Mouse (Mus musculus): ENCODE data around the gene Sec1.

Gene Sec1

DNA sequence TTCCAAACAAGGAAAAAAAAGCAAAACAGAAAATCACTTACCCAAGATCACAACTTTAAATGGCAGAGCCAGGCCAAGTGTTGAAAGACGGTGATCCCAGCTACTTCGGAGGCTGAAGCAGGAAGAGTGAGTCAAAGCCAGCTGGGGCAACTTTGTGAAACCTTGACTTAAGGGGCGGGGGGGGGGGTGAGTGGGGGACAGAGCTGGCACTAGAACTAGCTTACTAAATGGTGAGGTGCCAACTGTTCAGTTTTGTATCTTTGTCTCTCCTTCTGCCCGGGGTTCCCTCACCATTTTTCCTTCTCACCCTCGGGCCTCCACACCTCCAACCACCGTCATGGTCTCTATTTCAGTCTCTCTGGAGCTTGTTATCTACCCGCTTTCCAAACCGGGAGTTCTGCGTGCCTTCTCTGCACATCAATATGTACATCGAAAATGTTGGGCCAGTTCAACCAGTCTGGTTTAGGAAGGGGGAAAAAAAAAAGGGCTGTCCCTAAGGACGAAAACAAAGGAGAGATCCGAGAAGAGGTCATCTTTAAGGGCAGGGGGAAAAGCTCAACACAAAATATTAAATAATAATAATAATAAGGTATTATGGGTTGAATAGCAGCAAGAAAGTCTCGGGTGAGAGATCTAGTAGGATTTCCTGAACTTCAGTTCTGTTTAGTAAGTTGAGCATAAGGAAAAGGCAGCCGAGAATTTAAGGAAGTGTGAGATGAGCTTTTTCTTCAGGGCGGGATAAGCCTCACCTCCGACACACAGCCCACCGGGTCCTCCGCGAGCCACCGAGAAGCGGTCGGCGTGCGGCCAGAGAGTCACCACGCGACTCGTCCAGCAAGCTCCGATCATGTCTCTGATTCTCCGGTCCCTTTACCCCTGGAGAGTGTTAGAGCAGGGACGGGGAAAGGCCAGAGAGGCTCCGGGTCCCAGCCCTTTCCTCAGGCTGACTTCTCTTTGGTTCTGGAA, 23.0 kb upstream of the Sec1 start:
- DNase-seq: no peak

DNA sequence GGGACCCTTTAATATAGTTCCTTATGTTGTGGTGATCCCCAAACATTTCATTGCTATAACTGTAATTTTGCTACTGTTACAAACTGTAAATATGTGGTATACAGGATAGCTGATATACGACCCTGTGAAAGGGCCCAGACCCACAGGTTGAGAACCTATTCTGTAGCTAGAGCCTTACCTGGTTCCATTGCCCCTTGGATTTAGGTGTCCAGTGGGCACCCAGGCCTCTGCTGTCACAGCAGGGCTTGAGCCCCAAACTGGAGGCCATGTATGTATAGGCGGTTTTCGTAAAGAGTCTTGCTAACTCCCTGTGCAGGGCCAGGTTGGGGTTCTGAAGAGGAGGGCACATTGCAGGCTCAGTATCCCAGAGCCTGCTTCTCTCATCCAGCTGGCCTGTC, 22.3 kb upstream of the Sec1 start:
- no peak for DNase-seq

DNA sequence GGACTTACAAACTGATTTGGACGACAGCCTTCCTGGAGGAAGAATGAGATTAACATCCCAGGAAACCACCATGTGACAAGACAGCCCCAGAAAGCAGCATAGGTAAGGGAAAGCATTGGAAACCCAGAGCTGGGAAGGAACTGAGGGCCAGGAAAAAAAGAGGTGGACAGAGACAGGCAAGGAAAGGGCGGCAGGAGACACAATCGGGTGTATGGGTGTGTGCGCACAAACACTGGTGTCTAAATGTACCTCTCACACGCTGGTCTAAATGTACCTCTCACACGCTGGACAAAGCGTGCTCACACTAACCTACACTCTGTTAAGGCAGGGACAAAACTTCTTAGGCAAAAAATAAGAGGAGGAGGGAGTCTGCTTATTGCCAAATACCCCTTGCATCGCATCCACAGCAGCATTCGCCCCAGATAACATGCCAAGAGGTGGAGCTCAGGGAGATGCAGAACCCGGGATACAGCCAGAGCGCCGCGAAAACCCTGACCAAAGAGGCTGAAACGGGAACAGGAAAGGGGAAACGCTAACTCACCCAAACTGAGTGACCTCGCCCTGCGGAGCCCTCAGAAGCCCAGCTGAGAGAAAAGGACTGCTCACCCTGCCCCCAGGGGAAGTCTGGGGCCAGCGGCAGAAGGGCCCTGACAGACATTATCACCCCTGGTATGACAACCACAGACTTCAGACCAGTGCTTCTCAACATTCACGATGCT, 21.7 kb upstream of the Sec1 start:
- DNase-seq: no peak

DNA sequence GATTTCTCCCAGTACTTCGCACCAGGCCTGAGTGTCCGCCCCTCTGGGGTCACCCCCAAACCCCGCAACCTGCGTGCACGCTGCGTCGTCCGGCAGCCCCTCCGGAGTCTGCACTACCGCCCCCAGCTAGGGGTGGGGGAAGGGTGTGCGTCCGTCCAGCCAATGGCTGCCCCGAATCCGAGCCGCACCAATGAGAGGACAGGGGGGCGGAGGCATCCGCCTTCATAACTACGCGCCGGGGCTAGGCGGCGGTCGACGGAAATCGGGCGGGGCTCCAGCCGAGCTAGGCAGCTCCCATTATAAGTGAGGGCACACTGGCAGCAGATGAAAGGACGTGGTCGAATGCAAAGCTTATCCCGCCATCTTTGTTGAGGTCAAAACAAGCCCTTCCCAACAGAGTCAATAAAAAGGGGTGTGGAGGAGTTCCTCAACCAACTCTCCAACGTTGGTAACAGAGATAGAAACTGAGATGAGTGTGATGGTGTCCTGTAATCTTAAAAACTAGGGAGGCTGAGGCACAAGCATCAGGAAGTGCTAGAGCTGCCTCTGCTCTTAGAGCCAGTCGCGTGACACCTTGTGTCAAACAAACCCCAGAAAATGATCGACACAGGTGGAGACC, 21.0 kb upstream of the Sec1 start, which contains the start of gene Rpl18:
Rpl18 (plus strand) TSS at position 368 of the 619 bp plus-strand sequence.
- peak; percentile 99 for DNase-seq

DNA sequence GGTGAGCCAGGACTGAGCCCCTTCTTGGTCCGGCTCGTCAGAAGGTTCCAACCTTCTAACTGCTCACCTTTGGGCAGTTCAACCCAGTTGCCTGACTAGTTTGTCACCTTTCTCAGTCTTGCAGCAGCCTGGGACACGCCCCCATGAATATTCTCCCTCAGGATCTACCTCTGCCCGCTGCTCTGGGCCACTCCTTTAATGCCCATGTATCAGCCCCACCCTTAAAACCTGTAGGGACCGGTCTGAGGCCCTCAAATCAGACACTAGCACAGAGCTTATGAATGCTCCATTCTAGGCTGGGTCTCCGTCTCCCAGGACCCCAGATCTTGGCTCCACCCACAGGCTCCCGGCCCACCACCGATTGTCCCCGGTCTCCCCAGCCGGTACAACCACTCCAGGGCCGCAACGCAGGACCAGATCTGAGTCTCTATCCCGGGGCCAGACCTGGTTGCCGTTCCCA, 20.5 kb upstream of the Sec1 start:
- no peak for DNase-seq

DNA sequence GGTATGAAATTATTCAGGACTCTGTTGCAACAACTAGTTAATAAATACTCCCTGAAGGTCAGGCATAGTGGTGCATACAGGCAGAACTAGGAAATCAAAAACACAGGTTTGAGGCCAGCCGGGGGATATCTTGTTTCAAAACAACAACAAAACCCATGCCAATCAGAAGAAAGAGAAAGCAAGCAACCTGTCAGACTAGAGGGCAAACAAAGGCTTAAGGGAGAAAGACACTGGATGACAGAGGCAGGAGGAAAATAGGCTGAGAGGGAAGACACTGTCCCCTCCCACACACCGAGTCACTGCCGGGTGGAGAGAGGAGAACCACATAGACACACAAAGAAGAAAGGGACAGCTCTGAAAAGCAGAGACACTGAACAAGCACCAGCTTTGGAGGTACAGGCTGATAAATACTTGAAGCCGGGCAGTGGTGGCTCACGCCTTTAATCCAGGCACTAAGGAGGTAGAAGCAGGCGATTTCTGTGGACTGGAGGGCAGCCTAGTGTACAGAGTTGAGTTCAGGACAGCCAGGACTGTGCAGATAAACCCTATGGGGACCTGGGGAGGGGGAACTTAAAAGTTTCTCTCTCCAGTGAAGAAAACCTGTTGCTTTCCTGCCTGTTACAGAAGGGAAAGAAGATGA, 19.8 kb upstream of the Sec1 start:
- DNase-seq: no peak

DNA sequence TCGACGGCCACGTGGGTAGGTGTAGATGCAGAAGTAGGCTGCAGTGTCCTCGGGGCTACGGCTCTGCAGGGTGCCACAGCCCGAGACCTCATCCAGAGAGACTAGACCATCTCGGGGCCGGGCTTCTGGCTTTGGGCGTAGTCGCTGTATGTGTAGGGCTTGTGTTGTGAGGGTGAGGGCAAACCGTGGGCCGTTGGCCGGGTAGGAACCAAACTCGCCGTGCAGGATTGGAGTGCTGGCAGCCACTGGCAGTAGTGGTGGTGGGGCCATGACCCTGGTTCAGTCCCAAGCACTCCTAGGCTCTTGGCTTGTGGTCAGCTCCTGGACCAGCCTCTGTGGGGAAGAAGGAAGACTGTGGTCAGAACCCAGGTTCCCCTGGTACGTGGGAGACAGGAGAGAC, 19.2 kb upstream of the Sec1 start:
- DNase-seq: no peak

DNA sequence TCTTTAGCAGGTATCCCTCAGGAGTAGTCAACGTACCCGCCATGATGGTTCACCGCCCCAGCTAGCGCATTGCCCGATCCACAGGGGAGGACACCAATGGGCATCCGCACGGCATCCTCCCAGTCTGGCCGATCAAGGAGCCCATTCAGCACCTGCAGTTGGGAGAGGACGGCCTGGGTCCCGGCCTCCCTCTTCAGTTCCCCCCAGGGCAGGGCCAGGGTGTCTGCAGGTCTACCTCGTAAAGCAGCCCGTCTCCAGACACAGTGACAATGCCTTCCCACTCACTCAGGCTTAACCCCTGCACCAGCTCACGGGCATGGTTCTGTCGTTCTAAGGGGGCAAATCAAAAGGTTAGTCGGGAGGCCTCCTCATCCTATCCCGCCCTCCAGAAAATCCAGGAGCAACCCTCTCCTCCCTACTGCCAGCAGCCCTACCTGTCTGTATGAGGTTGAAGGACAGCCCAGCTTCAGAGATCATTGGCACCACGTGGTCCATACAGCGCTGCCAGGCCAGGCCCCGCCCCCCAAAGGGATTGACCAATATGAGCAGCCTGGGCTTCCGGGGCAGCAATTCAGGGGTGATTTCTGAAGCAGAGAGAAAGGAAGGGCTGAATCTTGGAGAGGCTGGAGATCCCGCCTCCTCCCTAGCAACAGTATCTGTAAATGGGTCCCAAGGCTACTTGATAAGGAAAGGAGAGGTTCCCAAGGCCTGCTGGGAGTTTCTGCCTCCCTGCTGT, 18.0 kb upstream of the Sec1 start:
- DNase-seq: no peak

DNA sequence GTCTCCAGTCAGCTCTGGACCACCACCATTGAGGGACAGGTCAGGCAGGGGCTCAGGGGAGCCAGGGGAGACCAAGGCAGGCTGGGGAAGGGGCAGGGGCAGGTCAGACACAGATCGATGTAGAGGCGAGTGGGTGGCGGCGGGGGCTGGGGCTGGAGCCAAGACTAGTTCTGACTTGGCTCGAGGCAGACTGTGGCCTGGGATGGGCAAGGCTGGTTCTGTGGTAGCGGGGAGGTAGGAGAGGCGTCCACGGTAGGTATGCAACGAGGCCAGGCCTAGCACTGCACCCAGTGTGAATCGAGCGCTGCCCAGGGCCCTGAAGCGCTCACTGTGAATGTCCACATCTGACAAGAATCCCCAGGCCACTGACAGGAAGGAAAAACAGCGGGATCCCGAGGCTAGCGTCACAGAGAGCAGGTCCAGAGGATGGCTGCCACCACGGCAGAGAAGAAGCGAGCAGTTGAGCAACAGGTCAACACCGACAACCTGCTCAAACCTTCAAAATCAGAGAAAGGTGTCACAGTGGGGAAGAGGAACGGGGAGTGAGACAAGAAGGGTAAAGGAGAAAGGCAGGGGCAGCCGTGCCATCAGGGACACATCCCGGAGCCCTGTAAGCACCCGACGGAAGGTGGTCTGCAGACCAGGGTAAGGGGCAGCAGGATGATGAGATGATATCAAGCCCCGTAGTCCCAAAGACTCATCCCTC, 17.3 kb upstream of the Sec1 start:
- no peak for DNase-seq

DNA sequence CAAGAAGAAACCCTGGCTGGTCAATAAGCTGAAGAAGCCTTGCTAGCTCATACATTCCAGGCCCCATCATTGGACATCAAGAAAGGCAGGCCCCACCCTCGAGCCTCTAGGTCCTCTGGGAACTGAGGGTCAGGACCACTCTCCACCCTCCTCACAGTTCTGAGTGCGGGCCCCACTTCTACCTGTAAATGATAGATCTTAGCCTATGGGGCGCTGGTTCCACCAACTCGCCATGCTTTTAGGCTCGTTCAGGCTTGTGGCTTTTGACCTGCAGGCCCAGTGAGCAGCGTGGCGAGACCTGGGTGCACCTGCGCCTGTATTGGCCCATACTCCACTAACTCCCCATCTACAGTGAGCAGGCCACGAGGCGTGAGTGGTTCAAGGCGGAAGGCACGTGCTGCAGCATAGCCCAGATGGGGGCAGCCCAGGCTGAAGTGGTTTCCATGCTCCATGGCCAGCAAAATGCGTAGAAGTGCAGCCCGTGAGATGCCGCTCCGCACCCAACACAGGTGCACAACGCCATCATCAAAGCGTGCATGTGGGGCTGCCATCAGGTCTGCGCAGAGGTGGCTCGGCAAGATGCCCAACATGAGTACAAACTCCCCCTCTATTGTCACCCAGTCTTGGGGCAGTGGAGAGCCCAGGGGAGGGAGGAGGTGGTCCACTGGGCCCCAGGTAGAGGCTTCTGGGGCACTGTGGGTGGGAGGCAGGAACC, 16.4 kb upstream of the Sec1 start:
- DNase-seq: no peak

DNA sequence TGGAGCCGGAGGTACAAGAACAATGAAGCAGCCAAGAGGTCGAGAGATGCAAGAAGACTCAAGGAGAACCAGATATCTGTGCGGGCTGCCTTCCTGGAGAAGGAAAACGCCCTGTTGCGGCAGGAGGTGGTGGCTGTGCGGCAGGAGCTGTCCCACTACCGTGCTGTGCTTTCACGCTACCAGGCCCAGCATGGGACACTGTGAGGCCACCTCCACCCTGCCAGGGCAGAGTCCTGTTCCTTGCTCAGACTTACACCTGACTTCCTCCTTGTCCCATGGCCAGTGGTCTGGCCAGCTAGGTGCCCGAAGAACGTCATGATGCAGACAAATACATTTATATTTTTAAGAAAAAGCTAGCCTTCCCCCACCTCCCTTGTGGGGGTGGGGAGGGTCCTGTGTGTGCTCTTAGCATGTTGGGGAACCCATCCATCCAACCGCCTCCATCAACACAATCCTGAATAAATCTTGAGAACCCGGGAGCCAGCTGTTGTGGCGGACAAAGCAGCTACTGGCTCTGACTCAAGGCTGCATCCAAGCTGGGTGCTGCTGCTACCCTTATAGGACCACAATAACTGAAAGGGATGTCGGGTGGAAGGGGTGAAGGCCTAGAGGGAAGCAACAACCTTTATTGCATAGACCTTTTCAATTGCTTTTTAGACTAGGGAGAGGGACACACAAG, 15.6 kb upstream of the Sec1 start:
- no peak for DNase-seq

DNA sequence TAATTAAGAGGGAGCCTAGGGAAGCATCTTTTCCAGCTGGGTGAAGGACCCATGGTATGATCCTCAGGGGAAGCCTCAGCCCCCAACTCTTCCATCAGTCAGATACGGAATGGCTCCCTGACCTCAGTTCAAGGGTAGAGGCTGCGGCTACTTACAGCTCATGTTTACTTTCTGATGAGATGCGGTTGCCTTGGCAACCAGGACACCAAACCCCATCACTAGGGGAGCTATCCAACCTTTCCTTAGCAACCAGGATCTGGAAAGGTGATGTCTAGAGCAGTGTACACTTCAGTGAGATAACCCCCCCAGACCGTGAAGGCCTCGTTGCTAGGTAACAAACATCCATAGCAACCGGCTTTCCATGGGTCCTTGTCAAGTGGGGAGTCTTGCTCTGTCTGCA, 14.8 kb upstream of the Sec1 start:
- DNase-seq: no peak

DNA sequence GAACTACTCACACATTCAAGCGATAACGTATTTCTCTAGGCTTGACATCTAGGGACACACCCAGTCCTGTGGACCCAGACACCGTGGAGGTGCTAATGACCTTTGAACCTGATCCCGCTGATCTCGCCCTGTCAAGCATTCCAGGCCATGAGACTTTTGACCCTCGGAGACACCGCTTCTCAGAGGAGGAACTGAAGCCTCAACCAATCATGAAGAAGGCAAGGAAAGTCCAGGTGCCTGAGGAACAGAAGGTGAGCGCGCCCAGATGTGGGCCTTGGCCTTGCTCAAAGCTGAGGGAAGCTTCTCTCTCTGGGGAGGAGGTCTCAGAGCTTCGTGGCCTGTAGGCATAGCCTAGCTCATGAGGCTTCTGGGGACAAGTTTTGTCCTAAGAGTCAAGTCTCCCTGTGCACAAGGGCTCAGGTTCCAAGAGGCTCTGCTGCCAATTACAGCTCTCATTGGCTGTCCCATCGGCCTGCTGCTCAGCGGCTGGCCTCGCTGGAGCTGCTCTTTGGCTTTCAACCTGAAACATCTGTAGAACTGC, 14.1 kb upstream of the Sec1 start:
- no peak for DNase-seq

DNA sequence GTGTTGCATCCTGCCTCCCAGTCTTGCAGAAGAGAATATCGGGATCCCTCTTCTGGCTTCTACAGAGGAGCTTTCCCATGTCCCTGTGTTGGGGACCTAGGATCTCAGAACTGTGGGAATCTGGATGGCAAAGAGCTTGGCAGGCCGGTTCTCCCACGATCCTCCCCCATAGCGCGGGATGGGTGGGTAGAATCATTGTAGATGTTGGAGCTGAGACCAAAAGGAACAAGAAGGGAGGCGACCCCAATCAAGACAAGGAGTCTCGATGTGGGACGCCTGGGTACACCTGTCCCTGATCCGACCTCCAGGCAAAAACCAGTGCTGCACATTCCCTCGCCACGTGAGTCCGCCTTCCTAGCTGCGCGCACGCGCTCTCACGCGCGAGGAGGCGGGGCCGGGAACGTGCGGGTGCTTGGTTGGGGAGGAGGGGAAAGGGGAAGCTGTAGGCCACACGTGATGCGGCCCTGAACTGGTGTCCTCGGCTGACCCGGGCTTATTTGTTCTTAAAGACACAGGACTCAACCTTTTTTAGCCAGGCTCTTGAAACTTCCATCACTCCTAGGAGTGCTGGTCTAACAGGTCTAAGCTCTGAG, 13.3 kb upstream of the Sec1 start:
- peak; percentile 98 for DNase-seq

DNA sequence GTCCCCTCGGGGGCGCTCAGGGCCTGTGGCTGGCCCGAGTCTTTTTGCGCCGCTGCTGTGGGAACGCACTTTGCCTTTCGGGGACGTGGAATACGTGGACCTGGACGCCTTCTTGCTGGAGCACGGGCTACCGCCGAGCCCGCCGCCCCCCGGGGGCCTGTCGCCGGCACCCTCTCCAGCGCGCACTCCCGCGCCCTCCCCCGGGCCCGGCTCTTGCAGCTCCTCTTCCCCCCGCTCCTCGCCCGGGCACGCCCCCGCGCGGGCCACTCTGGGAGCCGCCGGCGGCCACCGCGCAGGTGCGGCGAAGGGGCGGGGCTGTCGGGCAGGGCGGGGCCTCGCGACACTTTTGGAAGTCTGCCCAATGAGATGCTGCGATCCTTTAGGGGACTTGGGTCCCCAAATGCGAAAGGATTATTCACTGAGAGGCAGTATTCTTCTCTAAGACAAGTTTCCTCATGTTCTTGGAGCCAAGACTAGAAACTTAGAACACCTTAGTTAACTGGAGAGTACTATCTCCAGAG, 12.6 kb upstream of the Sec1 start:
- peak; percentile 87 for DNase-seq

DNA sequence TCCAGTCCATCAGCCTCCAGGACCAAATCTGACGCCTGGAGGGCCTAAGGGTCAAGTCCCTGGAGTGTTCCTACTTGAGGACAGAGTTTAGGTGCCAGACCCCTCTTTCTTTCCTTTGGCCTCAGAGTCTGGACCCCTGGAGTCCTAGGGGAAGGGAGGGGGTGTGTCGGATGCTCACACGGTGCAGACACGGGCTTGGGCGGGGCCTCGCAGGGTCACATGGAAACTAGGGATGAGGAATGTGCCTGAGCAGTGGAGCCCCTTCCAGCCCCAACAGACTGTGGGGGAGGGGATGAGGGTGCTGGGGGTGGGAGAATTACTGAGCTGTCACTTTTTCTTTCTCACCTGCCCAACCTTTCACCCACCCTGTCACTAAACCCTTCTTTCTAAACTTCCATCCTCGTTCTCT, 11.7 kb upstream of the Sec1 start:
- peak; percentile 84 for DNase-seq

DNA sequence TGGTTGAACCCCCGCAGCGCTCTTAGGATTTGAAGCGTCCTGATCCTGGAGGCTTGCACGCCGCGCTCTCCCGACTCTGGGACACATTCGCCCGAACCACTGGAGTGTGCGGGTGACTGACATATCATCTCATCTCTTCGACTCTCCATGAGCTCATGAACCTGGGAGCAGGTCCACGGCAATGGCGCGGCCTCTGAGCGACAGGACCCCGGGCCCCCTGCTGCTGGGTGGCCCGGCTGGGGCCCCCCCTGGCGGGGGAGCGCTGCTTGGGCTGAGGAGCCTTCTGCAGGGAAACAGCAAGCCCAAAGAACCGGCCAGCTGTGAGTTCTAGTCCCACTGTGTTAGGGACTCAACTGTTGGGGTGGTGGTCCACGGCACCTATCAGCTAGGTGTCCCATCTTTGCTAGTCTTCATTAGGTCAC, 11.3 kb upstream of the Sec1 start:
- DNase-seq: no peak

DNA sequence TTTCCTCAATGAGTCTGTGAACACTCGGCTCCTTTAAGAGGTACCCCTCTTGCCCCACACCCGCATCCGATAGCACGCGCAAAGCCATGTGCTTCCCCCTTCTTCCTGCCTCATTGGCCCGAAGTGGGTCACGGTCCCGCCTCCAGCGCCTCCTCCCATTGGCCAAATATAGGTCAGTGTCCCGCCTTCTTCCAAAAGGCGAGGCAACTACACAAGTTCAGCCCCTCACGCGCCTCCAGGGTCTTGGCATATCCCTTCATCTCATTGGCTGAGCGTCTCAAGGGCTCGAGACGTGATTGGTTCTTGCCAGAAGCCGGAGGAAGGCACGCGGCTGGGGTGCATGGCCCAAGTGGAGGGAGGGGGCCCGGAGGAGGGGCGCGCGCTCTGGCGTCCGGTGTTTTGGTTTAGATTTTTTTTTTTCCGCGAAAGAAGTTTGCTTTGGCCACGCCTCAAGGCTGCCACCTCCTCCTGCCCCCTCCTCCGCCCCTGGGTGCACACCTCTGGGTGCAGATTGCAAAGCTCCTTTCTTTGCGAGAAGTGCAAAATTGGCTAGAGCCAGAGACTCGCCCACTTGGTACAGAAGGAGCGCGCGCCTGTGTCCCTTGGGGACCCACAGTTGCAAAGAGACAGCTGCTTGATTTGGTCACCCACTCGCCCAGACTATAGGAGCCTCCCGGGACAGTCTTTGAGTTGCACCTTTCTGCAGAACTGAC, 10.7 kb upstream of the Sec1 start, which contains the start of gene Dbp:
Dbp (plus strand) TSS at position 359 of the 713 bp plus-strand sequence.
- peak; percentile 98 for DNase-seq
